Mouse (Mus musculus): ENCODE measurements around the gene Olfr1416.

The Olfr1416 gene

DNA sequence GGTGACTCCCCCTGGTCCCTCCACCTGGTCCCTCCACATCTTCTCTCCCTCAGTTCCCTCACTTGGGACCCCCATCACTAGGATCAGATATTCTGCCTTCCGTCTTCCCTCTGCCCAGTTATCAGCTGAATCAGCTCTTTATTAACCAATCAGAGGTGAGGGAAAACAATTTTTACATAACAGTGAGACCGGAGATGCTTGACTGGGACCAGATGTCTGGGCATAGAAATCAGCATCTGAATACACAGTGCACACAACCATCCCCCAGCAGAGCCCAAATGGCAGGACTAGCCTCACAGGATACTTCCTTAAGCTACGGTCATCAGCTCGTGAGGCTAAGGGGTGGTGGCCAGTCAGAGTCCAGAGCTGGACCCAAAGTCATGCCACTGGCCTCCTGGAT lies 52.8 kb downstream of the Olfr1416 start:
- DNase-seq (ENCODE audit: low spot score in 2 of 2) = no peak

DNA sequence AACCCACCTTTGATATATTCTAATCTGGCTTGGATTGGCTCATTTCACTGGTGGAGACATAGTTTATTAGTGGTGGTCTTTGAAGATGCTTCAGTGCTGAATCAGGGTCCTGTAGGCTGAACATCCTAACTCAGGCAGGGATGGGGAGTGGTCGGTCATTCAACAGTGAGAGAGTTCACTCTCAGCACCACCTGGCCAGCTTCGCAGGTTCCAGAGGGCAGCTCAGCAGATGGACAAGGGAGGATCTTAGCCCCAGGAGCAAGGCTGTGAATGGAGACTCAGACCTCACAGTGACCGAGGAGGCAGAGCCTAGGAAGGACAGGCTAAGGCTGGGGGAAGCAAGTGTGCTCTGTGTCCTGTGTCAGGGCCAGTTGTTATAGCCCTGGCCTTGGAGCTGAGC lies 53.5 kb downstream of the Olfr1416 start:
- no peak for DNase-seq (ENCODE audit: low spot score in 2 of 2)

DNA sequence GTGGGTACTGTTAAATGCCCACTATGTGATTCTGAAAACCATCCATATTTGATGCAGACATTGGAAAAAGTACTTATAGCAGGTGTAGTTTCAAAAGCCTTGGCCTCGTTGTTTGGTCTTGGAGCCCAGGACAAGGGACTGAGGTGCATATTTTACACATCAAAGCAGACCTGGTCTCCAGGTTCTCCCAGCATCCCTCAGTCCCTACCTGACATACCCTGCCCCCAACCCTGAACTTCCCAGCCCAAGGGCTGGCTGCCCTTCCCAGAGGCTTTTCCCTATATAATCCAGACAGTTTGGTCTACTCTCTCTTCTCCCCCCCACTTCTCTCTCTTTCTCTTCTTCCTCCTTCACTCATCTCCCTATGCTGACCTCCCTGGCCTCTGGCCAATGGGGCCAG lies 53.9 kb downstream of the Olfr1416 start:
- DNase-seq (ENCODE audit: low spot score in 2 of 2) = no peak
